Mouse (Mus musculus) erythroblast, embryonic 14.5 days (primary cell): ENCODE results near the gene Tmc6.

Experiments used
- GATA1 ChIP-seq: IDR thresholded peaks from 2 replicates; pipeline ENCODE4 v1.6.1; 2012; ENCODE audit warnings: low read length, inconsistent platforms, mixed read lengths
- TAL1 ChIP-seq: IDR thresholded peaks from 3 replicates; pipeline ENCODE4 v1.6.1; 2012; ENCODE audit warnings: low read length, inconsistent platforms, mixed read lengths

DNA sequence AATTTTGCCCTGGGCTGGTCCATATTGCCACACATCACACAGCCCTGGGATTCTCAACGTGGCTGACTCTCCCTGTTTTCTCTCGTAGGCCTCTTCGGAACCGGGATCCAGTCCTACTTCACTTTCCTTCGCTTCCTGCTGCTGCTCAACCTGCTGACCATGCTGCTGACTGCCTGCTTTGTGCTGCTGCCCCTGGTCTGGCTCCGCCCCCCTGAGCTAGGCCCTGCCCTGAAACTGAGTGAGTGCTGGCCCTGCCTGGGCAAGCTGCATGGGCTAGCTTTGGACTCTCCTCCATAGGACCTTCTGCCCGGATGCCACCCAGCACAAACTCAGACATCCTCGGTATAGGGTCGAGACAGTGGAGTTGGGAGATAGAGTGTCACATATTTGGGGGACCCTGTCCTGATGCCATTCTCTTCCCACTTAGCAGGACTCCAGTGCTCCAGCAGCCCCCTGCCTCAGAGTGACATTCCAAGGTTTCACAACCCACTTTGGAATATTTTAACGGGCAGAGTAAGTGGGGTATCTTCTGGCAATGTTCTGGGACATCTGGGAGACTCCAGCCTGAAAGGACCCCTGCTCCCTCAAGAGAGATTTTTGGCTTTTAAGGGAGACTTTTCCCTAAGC, 1.8 kb upstream of the Tmc6 start:
- TF ChIP-seq GATA1 (no peak), TAL1 (no peak)
